Mouse (Mus musculus): ENCODE results near the gene Alkal2. TPM values are rescaled to one million over a fixed set of nuclear protein-coding genes. Genes with fewer than 3 reads are reported as not detected.

The Alkal2 gene
- not detected in 2 replicates for total RNA-seq (2023)

GRCm38 (mm10) chr12:30883986-30884621 is at the start of gene Alkal2:
TSS of gene Alkal2 (plus strand) at chr12:30884322.

DNA sequence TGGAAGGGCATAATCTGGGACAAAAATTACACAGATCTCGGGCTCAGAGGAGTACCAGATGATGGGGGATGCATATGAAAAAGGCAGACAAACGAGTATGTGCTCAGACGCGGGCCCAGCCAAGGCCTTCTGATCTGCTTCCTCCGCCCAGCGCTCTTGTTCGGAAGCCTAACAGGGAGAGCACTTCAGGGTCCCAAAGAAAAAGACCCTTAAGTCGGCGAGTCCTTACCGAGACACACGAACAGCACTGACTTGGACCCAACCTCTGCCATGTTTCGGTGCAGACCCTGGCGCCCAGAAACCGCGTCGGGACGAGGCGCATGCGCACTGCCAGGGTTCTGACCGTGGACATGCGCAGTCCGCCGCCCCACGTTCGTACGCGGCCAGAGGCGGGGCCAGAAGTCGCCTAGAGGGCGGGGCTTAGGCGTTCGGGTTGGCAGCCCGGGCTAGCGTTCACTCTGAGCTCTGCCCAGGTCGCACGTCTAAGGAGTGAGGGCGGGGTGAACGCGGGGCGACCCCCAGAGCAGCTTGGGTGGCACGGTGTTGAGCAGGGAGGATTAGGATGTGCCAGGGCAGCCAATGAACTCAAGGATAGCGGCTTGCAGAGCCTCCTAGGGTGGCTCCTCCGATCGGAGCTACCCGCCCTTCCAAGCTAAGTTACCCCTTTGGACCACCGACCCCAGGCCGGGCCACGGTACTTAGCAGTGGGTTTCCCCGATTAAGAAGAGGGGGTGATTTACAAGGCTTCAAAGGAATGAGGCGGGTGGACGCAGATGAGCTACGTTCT is 27.3 kb downstream of the Alkal2 start, which contains the start of the genes Acp1 and Sh3yl1:
TSS of gene Acp1 (minus strand) at position 329 of the 787 bp plus-strand sequence.
TSS of gene Sh3yl1 (plus strand) at position 408 of the 787 bp plus-strand sequence.

Other genes with a start within 250 kb of the Alkal2 start
- 16.5 and 20.1 TPM in 2 replicates for gene Acp1, start 27.3 kb downstream of the Alkal2 start, total RNA-seq (2023)
- gene Sh3yl1, start 27.3 kb downstream of the Alkal2 start, total RNA-seq (2023) = 1.9 and 2.5 TPM in 2 replicates
- gene Fam110c, start 189.5 kb downstream of the Alkal2 start, total RNA-seq (2023) = not detected in 2 replicates

Data from neutrophil, adult 65 days (primary cell).